Mouse (Mus musculus): Measurements from ENCODE around the gene Trmt10b. TPM values are rescaled to one million over a fixed set of nuclear protein-coding genes. Genes with fewer than 3 reads are reported as not detected.

Gene Trmt10b
- 2.7 and 3.5 TPM in 2 replicates for polyA plus RNA-seq (2012; rRNA removed; ENCODE audit: low replicate concordance)

GRCm38 (mm10) chr4:45296662-45297564, at the start of gene Trmt10b:
Trmt10b (plus strand) TSS chr4:45297127.

DNA sequence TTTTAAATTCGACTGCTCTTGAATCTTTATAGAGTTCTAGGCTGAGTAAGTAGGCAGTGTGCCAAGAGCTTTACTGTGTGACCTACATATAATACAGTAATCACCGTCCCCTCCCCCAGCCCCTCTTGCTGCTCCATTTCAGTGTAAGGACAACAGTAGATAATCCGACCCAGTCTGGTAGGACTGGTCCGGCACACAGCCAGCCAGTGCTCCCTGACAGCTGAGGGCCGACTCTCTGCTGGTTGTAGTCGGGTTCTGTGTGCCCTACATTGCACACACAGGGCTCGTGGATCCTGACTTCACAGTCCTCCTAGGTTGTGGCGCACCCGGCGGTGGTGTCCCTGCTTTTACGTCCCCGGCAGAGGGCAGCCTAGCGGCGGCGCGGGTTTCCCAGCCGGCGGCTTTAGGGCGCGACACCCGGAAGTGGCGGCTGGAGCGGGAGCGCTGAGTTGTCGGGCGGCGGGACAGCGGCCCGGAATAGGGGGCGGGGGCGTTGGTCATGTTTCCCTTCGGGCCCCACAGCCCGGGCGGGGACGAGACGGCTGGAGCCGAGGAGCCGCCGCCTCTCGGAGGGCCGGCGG, 44.8 kb downstream of the Trmt10b start, which contains the start of gene Dcaf10:
Gene Dcaf10 (plus strand): TSS at position 433 of the 581 bp plus-strand sequence.

GRCm38 (mm10) chr4:45342286-45343155, 45.6 kb downstream of the Trmt10b start, which contains the start of gene Exosc3:
Exosc3 (minus strand) TSS chr4:45342732.

Other genes with a start within 250 kb of the Trmt10b start
- gene Fbxo10, start 212.5 kb upstream of the Trmt10b start, polyA plus RNA-seq (2012; rRNA removed; ENCODE audit: low replicate concordance) = 9.2 and 19.9 TPM in 2 replicates
- gene Tomm5, start 189.0 kb upstream of the Trmt10b start, polyA plus RNA-seq (2012; rRNA removed; ENCODE audit: low replicate concordance) = 107 and 122 TPM in 2 replicates
- gene Frmpd1, start 112.3 kb upstream of the Trmt10b start, polyA plus RNA-seq (2012; rRNA removed; ENCODE audit: low replicate concordance) = 0.04 and 0.66 TPM in 2 replicates
- gene Dcaf10, start 45.0 kb downstream of the Trmt10b start, polyA plus RNA-seq (2012; rRNA removed; ENCODE audit: low replicate concordance) = 11.9 and 21.7 TPM in 2 replicates
- gene Exosc3, start 45.6 kb downstream of the Trmt10b start, polyA plus RNA-seq (2012; rRNA removed; ENCODE audit: low replicate concordance) = 9.7 and 26.2 TPM in 2 replicates
- gene Slc25a51, start 111.6 kb downstream of the Trmt10b start, polyA plus RNA-seq (2012; rRNA removed; ENCODE audit: low replicate concordance) = 135 and 139 TPM in 2 replicates
- 18.4 and 19.4 TPM in 2 replicates for gene Shb, start 235.3 kb downstream of the Trmt10b start, polyA plus RNA-seq (2012; rRNA removed; ENCODE audit: low replicate concordance)

All from subcutaneous adipose tissue, adult 2 months (tissue).